Mouse (Mus musculus) midbrain, embryonic 10.5 days (tissue): Measurements from ENCODE around the gene Scyl3. TPM values are rescaled to one million over a fixed set of nuclear protein-coding genes. Genes with fewer than 3 reads are reported as not detected.

ENCODE experiments used
- DNase-seq: peaks from one replicate; pipeline ENCODE4 v3.0.0-alpha.2; 2017; ENCODE audit warnings: low spot score
- H3K27ac ChIP-seq: fragments of 300-500 bp; sonication (generic); replicated peaks from 2 replicates; pipeline ENCODE4 v1.5.1; 2016; ENCODE audit warnings: mild to moderate bottlenecking
- H3K27me3 ChIP-seq: fragments of 300-500 bp; sonication (generic); 2 replicates; pipeline ENCODE4 v1.6.1; 2016; ENCODE audit warnings: low read depth, mild to moderate bottlenecking; ENCODE audit not compliant: poor library complexity, severe bottlenecking
- H3K36me3 ChIP-seq: fragments of 300-500 bp; sonication (generic); 2 replicates; pipeline ENCODE4 v1.6.1; 2016; ENCODE audit warnings: mild to moderate bottlenecking, moderate library complexity
- H3K4me1 ChIP-seq: fragments of 300-500 bp; sonication (generic); 2 replicates; pipeline ENCODE4 v1.6.1; 2016
- H3K4me3 ChIP-seq: fragments of 300-500 bp; sonication (generic); 2 replicates; pipeline ENCODE4 v1.5.1; 2016; ENCODE audit warnings: mild to moderate bottlenecking, moderate library complexity
- H3K9me3 ChIP-seq: fragments of 300-500 bp; sonication (generic); replicated peaks from 2 replicates; pipeline ENCODE4 v1.6.1; 2016; ENCODE audit warnings: mild to moderate bottlenecking
- WGBS: fragments of 180-500 bp; shearing (Covaris S2); methylation state at CpG from one replicate; pipeline ENCODE4 v1.1.7; 2016; 5-methylcytosine and 5-hydroxymethylcytosine counted together
- polyA plus RNA-seq: library from polyadenylated mRNA; unstranded; fragments of >200 nt; fragmentation: Nextera tagmentation; extraction: Ambion mirVana; gene quantifications from 2 replicates; pipeline ENCODE4 v1.2.1, GENCODE M21; 2016

The Scyl3 gene
- 17.3 and 17.4 TPM in 2 replicates for polyA plus RNA-seq

DNA sequence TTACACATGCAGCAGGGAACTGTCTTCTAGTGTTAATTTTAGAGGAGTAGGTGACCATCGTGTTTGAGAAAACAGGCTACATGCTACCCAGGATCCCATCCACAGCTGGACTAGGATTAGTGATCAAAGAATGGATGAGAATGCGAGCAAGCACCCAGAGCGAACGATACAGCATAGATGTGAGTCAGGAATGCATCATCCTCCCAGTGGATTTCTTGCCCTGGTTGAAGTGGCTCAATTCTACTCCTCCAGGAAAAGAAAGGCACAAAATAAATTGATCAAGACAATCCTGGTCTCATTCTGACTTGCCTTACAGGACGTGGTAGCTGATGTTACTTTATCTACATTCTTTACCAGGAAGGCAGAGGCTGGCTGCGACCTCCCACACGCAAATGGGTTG lies at the start of gene Scyl3:
Gene Scyl3, plus strand, starts transcription at position 255 of the 400 bp plus-strand sequence.
- H3K4me3 ChIP-seq: peak within 1 kb of the TSS; percentile 92

GRCm38 (mm10) chr1:163889629-163890028 lies 39.3 kb upstream of the Scyl3 start:
- Histone ChIP-seq H3K27me3 (no peaks in the 10 kb centered on the region), H3K27ac (no peak overlapping the region), H3K4me1 (no peaks in the 10 kb centered on the region), H3K36me3 (no peaks in the 10 kb centered on the region), H3K4me3 (no peak overlapping the region), H3K9me3 (no peaks in the 10 kb centered on the region)
- no peak for DNase-seq

More for the DNA sequence above, at the start of gene Scyl3:
- Histone ChIP-seq H3K27me3 (no peaks in the 10 kb centered on the region), H3K27ac (peak within 1 kb of the TSS; percentile 92), H3K36me3 (peaks cover 7% of the 10 kb centered on the region), H3K4me1 (peaks cover 25% of the 10 kb centered on the region), H3K9me3 (no peaks in the 10 kb centered on the region)
- DNase-seq: no peak
- 71% methylated on average over 7 of the region's 7 CpGs for WGBS

- 93% methylated on average over 5 of the region's 5 CpGs for WGBS
- H3K4me1 ChIP-seq: no peaks in the 10 kb centered on the region
- no peaks in the 10 kb centered on the region for H3K9me3 ChIP-seq
- H3K27me3 ChIP-seq: no peaks in the 10 kb centered on the region
- H3K4me3 ChIP-seq: no peak overlapping the region
- H3K27ac ChIP-seq: no peak overlapping the region
- no peaks in the 10 kb centered on the region for H3K36me3 ChIP-seq
- DNase-seq: no peak
Observed at GRCm38 (mm10) chr1:163893294-163893693, 35.6 kb upstream of the Scyl3 start.

GRCm38 (mm10) chr1:163893774-163894527 lies 34.9 kb upstream of the Scyl3 start:
- 81% methylated on average over 11 of the region's 11 CpGs for WGBS
- H3K27me3 ChIP-seq: no peaks in the 10 kb centered on the region
- no peaks in the 10 kb centered on the region for H3K9me3 ChIP-seq
- no peak overlapping the region for H3K4me3 ChIP-seq
- H3K27ac ChIP-seq: no peak overlapping the region
- no peaks in the 10 kb centered on the region for H3K4me1 ChIP-seq
- no peaks in the 10 kb centered on the region for H3K36me3 ChIP-seq
- no peak for DNase-seq

GRCm38 (mm10) chr1:163898291-163898764 lies 30.6 kb upstream of the Scyl3 start:
- Histone ChIP-seq H3K4me3 (no peak overlapping the region), H3K4me1 (no peaks in the 10 kb centered on the region), H3K9me3 (no peaks in the 10 kb centered on the region), H3K27ac (no peak overlapping the region), H3K36me3 (no peaks in the 10 kb centered on the region), H3K27me3 (no peaks in the 10 kb centered on the region)
- WGBS: 76% methylated on average over 5 of the region's 5 CpGs
- DNase-seq: no peak

DNA sequence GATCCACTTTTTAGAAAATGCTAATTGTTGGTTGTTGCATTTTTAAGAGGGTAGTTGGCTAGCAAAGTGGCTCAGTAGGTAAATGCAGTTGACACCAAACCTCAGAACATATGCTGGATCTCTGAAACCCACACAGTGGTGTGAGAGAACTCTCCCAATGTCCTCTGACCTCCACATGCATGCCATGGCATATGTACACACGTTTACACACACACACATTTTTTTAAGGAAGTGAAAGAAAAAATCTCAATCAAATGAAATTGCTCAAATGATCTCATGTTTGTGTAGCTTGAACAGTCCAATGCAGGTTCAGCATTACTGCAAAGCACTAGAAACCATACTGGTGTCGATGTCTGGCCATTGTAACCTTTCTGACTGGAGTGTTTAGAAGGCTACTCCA lies 29.3 kb upstream of the Scyl3 start:
- no peak for DNase-seq
- Histone ChIP-seq H3K27ac (no peak overlapping the region), H3K36me3 (no peaks in the 10 kb centered on the region), H3K4me3 (no peak overlapping the region), H3K27me3 (no peaks in the 10 kb centered on the region), H3K9me3 (no peaks in the 10 kb centered on the region), H3K4me1 (no peaks in the 10 kb centered on the region)
- 88% methylated on average over 2 of the region's 2 CpGs for WGBS

- H3K27me3 ChIP-seq: no peaks in the 10 kb centered on the region
- H3K4me3 ChIP-seq: no peak overlapping the region
- no peak overlapping the region for H3K27ac ChIP-seq
- DNase-seq: no peak
- H3K36me3 ChIP-seq: no peaks in the 10 kb centered on the region
- H3K9me3 ChIP-seq: no peaks in the 10 kb centered on the region
- H3K4me1 ChIP-seq: no peaks in the 10 kb centered on the region
- 93% methylated on average over 2 of the region's 2 CpGs for WGBS
Observed at GRCm38 (mm10) chr1:163900168-163900567, 28.7 kb upstream of the Scyl3 start.

DNA sequence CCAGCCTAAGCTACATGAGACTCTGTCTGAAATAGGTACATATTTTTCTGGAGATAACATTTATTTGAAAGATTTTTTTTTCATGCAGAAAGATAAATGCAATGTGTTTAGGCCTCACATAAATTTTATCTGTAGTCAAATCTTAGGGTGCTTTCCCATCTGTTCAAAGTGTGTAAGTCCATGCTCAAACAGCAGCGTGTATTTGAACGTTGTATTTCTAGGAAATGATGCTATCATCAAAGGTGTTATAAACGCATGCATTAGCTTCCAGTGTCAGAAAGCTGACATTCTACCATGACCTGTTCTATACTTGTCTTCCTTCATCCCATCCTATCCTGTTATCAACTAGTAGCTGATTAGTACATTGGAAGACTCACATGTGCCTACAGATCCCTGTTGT lies 25.5 kb upstream of the Scyl3 start:
- no peak overlapping the region for H3K4me3 ChIP-seq
- no peaks in the 10 kb centered on the region for H3K4me1 ChIP-seq
- no peaks in the 10 kb centered on the region for H3K27me3 ChIP-seq
- no peak overlapping the region for H3K27ac ChIP-seq
- no peaks in the 10 kb centered on the region for H3K36me3 ChIP-seq
- WGBS: 93% methylated on average over 3 of the region's 3 CpGs
- no peak for DNase-seq
- H3K9me3 ChIP-seq: no peaks in the 10 kb centered on the region

DNA sequence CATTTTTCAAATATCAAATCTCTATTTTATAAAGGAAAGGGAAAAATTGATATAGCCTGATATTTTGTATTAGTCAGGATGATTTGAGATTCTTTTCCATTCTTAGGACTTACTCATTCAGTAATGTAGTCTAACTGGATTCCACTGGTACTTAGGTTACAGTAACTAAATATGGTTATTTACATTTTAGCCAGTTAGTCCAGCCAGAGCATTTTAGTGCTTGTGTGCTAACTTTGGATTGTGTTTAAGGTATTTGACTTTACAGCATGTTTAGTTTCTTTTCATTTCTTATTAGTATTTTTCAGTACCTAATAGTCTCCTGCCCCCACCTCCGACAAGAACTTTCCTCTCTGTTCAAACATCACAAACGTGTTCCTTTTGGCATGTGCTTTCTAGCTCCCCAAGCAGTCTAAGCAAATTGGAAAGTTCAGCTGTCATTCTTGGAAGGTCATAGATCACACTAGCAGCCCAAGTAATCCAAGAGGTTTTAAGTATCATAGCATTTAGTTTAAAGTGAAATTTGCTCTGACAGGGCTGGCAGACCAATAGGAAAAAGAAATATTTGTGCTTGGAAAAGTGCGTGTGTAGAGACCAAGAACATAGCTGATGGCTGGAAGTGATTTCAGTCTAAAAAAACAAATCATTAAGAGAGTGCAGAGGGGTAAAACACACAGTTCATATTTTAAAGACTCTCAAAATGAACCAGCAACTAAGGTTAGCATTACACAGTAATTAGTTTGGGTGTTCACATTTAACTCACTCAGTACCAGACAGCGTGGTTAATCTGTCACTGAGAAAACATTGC lies 21.7 kb upstream of the Scyl3 start:
- 69% methylated on average over 4 of the region's 4 CpGs for WGBS
- H3K9me3 ChIP-seq: no peaks in the 10 kb centered on the region
- no peaks in the 10 kb centered on the region for H3K4me1 ChIP-seq
- no peaks in the 10 kb centered on the region for H3K36me3 ChIP-seq
- no peaks in the 10 kb centered on the region for H3K27me3 ChIP-seq
- H3K4me3 ChIP-seq: no peak overlapping the region
- DNase-seq: no peak
- H3K27ac ChIP-seq: no peak overlapping the region

DNA sequence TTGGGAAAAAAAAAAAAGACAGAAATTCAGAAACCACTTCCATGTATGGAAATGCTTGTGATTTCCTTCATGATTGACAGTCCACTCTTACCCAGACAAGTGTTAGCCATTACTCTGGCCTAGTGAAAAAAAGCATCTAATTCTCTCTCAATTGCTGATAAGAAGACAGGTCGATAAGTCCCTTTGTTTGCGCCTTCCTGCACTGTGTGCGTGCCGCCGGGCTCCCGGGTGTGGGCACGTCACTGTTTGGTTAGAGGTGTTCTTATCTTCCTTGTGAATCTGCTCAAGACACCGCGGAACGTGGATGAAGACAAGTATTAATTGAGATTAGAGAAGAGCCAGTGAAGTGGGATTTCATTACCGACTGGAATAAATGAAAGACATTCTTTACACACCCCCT lies 20.5 kb upstream of the Scyl3 start:
- H3K4me3 ChIP-seq: no peak overlapping the region
- no peaks in the 10 kb centered on the region for H3K9me3 ChIP-seq
- no peak for DNase-seq
- no peak overlapping the region for H3K27ac ChIP-seq
- H3K36me3 ChIP-seq: no peaks in the 10 kb centered on the region
- WGBS: 68% methylated on average over 11 of the region's 11 CpGs
- H3K27me3 ChIP-seq: no peaks in the 10 kb centered on the region
- H3K4me1 ChIP-seq: no peaks in the 10 kb centered on the region

- H3K27ac ChIP-seq: no peak overlapping the region
- no peaks in the 10 kb centered on the region for H3K9me3 ChIP-seq
- WGBS: 10% methylated on average over 2 of the region's 2 CpGs
- no peaks in the 10 kb centered on the region for H3K36me3 ChIP-seq
- no peak for DNase-seq
- H3K27me3 ChIP-seq: no peaks in the 10 kb centered on the region
- H3K4me1 ChIP-seq: no peaks in the 10 kb centered on the region
- H3K4me3 ChIP-seq: no peak overlapping the region
Observed at GRCm38 (mm10) chr1:163910343-163910742, 18.6 kb upstream of the Scyl3 start.

DNA sequence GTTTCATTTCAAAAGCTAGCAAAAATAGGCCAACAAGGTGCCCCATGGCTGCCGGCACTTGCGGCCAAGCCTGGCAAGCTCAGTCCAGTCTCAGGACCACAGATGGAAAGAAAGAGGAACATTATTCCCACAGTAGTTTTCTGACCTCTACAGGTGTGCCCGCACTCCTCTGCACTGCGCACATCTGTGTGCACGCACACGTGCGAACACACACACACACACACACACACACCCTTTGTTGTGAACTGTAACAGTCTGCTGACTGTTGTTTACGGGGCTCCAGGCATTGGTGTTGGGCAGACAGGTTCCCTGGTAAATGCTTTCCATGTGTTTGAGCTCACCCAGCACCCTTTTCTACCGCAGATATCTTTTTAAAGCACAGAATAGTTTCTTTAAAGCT lies 18.1 kb upstream of the Scyl3 start:
- Histone ChIP-seq H3K9me3 (no peaks in the 10 kb centered on the region), H3K27ac (no peak overlapping the region), H3K36me3 (no peaks in the 10 kb centered on the region), H3K4me1 (no peaks in the 10 kb centered on the region), H3K27me3 (no peaks in the 10 kb centered on the region), H3K4me3 (no peak overlapping the region)
- WGBS: 95% methylated on average over 9 of the region's 9 CpGs
- DNase-seq: no peak

DNA sequence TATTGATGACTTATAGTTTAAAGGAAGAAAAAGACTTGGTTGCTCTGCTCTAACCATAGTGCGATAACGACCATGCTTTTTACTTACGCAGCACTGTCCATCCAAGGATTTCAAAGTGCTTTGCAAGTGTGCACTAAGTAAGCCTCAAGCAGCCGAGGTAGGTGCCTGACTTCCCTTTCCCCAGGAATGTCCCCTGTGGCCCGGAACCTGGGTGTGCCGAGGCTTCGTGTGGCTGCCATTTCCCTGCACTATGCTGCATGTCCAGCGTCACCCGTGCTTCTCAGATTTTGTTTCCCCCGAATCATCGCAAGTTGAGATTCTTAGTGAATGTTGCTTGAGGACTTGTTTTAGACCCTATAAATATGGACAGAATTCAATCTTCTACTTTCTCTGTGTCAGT lies 16.9 kb upstream of the Scyl3 start:
- Histone ChIP-seq H3K9me3 (no peaks in the 10 kb centered on the region), H3K4me3 (no peak overlapping the region), H3K36me3 (peaks cover 4% of the 10 kb centered on the region), H3K27me3 (no peaks in the 10 kb centered on the region), H3K4me1 (no peaks in the 10 kb centered on the region), H3K27ac (no peak overlapping the region)
- 93% methylated on average over 11 of the region's 11 CpGs for WGBS
- DNase-seq: no peak
